Mouse (Mus musculus) thymus, postnatal 25 days (tissue): Measurements from ENCODE around the gene Nkx2-5.

Source experiments
- DNase-seq: peaks from one replicate; pipeline ENCODE4 v3.0.0; 2022

The Nkx2-5 gene

DNA sequence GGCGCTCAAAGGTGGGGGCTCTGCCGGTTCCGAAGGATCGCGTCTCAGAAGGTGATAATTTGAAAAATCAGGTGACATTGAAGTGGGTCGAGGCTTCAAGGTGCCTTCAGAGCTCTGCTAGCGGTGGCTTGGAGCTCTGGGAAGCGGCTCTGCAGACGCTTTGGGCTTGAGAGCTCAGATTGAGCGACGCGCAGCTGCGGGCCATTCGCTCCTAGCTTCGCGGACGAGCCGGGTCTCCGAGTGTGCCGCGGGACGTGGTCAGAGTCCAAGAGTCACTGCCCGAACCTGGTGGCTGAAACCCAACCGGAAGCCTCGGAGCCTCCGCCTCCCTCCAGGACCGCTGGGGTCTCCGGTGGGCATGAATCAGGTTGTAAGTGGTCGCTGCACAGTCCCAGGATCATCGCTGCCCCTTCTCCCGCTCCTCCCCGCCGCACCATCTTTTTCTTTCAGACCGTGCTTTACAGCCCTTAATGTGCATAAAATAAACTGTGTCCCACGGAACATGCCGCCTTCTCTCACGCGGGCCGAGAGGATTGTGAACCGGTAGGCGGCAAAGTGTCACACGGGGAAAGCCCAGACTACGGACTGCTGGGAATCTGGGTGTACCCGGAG, 5.0 kb upstream of the Nkx2-5 start:
- DNase-seq, result no peak

DNA sequence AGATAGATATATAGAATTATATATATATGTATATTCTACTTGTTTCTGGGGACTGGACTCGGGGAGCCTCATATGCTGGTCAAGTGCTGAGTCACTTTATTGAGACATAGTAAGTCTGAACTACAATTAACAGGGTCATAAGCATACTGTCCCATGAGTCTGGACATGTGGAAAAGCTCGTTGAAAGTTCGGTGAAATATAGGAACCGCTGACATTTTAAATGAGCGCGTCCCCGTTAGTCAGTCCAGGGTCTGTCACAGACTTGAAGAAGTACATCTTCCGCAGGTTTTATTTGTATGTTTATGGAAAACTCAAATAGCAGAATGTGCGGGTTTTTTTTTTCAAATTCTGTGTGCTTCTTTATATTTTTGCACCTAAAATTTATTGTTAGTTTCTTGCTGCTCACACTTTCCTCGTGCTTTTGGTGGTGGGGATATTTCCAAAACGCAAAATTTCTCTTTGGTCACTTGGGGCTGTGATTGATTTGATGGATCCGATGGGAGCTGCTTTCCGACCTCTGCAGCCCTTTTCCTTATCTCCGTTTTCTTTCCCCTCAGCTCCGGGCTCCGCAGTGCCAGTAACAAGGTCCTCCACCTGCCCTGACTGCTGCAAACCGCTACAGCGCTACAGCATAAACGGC, 4.4 kb upstream of the Nkx2-5 start:
- no peak for DNase-seq

DNA sequence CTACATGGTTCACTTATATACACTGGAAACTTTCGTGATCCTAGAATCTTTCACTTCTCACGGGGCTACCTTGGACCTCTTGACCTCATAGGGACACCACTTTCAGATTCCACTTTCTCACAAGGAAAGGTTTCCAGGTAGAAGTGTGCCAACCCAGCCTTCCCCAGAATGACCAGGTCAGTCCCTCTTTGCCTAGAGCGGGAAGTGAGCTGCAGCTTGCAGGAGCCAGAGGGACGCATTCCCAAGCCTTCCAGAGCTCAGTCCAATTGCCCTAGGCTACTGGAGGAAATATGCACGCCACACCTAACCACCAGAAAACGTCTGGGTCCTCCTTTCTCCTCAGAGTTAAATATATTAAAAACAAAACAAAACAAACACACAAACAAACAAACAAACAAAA, 3.4 kb upstream of the Nkx2-5 start:
- no peak for DNase-seq

DNA sequence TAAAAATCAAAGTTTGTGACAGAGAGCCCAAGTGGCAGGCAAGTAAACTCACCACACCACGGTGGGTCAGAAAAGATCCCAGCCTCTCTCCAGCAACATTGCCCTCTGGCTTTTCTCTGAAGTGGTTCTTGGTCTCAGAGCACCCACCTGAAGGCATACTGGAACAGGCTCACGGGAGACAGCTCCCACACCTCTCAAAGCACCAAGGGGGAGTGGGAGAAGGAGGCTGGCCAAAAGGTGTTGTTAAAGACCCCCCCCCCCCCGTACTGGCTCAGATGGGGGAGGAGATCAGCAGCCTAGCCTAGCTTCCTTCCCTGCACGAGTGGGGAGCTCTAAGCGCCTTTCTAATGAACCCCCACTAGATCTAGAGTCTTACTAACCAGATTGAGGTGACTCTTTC, 3.0 kb upstream of the Nkx2-5 start:
- no peak for DNase-seq

DNA sequence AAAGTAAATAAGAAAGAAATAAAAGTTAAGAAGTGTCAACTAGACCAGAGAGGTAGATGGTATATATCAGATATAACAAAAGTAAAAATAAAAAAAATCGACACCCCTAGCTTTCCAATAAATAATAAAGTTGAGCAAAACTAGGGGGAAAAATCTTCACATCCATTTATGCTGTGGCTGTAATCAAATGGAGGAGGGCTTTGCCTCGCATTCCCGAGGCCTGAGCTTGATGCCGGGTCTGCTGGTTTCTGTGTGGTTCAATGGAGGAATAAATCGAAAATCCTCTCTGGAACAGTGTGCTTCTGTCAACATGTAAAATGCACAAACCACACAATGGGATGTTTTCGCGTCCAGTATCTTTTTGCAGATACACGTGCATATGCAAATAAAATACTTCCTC, 1.6 kb upstream of the Nkx2-5 start:
- no peak for DNase-seq

DNA sequence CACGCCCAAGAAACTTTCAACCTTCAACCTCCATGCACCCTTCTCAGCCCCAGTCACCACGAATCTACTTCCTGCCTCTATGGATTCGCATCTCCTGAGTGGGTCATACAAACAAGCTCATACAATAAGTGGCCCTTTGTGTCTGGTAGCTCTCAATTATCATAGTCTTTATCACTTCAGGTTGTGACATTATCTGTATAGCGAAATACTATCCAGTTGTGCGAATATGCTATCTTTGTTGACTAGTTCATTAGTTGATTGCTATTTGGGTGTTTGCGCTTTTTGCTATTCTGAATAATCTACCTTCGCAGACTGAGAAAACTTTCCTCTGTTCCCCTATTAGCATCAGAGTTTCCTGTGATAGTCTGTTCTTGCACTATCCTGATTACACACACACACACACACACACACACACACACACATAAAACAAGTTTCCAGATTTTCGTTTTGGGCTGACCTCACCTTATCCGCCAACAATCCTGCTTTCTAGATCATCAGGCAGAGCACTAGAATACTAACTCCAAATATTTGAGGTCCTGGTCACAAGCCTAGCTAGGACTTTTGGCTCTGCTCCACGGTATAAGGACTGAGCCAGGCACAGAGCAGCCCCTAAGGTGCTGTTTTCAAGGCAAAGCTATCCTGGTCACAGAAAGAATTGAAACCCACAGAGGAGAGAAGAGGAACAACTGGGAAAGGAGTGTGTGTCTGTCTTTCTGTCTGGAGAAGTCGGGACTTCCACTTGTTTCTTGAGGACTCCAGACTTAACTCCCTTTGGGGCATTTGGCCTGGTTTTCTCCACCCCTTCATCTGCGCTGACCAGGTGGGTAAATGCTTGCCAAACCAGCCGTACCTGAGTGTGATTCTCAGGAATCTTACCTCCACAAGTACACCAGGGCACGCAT, 591 bp upstream of the Nkx2-5 start:
- DNase-seq, result no peak

DNA sequence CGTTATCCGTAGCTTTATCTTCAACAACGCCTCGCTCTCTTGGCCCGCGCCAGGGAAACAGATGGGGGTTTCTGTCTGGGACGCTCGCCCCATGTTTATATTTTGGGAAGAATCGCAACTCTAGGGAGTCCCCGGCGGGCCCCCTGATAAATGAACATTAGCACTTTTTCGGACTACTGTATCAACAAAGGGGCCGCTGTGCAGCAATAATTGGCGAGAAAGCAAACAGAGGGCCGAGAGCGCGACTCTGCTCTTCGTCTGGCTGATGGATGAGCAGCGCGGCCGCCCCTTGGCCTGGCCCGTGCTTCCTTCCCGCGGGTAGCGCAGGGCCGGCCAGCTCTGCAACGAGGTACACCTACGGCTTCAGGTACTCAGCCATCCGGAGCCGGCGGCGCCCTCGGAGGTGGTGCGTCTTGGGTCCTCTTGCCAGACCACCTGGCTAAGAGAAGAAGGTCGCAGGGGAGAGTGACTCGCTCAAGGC, 398 bp downstream of the Nkx2-5 start:
- no peak for DNase-seq

DNA sequence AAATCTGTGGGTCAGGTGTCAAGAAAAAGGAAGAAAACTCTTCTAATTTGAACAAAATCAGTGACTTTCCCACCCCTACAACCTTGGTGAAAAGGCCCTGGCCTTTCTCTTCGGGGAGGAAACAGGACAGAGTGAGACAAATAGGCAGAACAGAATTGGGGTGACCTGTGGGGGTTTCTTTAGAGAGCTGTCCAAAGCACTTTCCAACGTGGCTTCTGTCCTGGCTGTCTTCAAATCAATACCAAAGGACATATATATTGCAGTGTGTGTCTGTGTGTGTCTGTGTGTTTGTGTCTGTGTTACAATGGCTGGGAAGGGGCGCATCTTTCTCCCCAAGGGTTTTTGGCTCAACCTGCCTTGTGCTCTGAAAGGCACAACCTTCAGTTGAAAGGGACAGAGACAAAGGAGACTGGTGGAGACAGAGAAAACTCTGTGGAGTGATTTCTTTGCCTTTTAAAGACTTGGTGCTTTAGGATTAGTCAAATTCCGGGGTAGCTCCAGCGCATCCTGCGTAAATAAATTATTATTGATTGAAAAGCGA, 1.0 kb downstream of the Nkx2-5 start:
- DNase-seq, result no peak

DNA sequence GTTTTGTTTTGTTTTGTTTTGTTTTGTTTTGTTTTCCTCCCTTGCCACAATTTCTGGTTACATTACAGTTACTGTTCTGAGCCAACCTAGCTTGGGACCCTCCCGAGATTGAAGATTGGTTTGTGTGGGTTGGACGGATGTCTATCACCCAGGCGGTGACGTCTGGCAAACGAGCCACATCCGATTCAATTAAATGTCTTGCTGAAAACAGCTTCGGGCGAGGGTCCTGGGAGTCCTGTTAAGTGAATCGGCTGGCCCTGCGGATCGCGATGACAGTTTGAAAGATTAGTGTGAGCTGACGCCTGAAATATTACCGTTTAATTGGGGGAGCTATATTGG, 1.6 kb downstream of the Nkx2-5 start:
- no peak for DNase-seq

DNA sequence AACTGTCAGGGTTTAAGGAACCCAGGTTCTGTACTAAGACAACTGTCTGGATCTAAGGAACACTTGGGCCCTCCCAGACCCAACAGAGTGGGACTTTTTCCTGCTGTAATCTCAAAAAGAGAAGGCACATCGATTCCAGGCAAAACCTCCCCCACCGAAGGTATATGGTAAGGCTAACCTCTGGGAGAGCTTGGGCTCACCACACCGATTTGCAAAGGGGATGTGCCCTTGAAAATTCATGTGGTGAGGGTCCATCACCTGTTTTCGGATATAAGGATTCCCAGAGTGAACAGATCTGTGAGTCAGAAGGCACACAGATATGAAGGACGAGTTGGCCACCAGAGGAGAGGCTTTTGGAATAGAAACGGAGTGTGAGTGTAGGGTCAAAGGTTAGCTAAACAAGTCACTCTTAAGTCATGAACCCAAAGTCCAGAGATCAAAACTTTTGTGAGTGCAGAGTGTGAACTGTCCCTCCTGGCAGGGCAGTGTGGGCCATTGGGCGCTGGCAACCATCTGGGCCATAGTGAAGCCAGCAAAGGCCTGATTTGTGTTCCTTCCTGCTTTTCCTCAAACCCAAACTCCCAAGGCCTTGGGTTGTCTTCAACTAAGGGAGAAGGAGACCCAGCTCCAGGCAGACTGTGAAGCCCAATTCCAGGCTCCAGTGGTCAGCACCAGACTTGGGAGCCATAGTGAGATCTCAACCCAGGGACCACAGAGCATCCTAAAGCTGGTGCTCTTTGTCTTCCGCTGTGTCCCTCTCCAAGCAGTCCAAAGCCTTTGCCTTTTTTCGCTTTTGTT, 2.2 kb downstream of the Nkx2-5 start:
- DNase-seq, result no peak

DNA sequence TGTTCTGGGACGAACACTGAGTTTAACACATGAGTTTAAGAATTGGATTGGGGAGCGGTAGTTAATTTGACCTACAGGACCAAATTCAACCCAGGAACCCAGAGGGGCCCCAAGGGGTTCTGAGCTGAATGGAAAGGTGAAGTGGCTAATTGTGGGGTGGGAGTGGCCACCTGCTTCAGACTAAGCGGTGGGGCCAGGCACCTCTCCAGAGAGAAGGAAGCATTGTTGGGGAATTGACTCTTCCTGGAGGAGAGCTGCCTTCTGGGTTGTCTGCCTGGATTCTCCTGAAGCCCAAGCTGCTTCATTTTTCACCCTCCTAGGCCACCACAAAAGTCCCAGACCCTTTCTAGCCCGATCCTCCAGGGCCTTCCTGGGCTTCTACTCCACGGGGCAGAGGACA, 2.8 kb downstream of the Nkx2-5 start:
- no peak for DNase-seq

DNA sequence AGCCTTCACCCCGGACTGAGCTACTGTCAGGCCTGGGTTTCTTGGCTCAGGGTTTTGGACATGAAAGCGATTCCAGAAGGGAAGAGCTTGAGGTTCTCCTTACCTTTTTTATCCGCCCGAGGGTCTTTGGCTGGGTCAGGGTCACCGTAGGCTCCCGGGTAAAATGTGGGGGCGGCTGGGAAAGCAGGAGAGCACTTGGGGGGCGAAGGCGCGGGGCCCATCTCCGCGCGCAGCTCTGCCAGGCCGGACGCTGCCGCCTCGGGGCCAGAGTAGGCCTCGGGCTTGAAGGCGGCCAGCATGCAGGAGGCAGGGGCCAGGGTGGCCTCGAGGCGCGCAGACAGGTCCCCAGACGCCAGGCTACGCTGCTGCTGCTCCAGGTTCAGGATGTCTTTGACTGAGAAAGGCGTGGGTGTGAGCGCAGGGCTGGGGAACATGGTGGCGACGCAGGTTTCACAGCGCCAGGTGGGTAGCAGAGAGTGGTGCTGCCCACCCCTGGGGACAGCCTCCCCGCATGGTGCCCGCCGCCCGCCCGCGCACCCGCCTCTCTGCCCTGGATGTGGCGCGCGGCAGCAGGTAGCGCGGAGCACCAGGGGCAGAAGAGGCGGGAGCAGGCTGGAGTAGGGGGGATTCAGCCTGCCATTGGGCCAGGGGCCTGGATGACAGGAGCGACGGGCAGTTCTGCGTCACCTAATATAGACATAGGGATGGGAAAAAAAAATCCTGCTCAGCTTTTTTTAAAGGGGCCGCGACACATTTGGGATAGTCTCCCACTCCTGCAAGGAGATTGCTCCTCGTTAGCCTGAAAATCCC, 3.7 kb downstream of the Nkx2-5 start:
- no peak for DNase-seq

DNA sequence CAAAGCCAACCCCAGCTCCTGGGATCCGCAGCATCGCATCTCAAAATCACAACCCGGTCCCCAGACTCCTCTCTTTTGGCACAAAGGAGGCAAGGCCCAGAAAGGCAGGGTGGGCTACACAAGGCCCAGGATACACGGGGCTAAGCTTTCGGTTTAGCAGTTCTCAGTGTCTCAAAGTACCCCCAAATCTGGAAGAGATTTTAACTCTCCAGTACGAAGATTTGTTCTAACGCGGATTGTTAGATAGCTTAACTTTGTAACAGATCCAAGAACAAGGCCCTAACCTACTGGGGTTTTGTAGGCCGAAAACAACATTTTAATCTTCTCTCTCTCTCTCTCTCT, 4.4 kb downstream of the Nkx2-5 start:
- DNase-seq, result no peak

DNA sequence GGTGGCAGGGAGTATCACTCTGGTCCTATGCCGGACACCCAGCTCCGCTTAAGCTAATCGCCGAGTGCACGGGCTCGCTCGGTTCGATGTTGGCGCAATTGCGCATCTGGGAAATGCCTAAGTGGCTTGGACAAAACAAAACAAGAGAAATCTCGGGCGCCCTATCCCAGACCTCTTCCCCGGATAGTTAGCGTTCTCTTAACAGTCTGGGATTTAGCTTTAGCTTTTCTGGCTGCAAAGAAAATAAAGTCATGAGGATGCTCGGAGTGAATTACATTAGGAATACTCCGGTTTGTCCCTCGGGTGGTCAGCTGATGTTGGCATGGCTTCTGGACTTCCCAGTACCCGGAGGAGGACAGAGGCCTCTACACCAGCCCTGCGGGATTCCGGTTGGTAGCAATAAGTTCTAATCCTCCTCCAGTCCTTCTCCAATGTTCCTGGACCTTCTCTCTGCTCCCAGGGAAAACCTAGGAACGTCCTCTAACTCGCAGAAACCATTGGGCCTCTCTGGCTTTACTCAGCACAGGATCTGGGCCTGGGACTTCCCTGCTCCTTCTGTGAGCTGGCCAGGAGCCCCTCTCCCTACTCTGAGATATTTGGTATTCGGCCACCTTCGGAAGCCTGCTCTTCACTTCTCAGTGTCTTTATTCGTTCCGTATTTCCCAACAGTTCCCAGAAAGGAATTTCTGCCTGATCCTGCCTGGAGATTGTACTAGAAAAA, 4.9 kb downstream of the Nkx2-5 start:
- DNase-seq, result no peak

DNA sequence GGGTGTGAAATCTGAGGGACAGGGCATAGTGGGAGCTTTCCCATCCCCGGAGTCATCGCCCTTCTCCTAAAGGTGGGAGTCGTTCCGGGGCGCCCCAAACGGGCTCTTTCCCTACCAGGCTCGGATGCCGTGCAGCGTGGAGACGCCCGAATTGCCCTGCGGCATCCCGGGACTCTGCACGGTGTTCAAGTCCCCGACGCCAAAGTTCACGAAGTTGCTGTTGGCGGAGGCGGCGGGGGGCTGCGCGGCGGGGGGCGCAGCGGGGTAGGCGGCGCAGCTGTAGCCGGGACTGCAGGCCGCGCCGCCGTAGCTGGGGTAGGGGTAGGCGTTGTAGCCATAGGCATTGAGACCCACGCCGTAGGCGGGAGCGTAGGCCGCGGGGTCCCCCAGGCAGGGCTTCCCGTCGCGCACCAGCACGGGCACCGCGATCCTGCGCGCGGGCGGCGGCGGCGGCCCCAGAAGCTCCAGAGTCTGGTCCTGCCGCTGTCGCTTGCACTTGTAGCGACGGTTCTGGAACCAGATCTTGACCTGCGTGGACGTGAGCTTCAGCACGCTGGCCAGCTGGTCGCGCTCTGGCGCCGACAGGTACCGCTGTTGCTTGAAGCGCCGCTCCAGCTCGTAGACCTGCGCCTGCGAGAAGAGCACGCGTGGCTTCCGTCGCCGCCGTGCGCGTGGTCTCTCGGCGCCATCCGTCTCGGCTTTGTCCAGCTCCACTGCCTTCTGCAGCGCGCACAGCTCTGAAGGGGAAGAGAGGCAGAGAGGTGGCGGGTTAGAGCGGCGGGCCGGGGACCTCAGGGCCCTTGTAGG, 5.7 kb downstream of the Nkx2-5 start:
- no peak for DNase-seq

DNA sequence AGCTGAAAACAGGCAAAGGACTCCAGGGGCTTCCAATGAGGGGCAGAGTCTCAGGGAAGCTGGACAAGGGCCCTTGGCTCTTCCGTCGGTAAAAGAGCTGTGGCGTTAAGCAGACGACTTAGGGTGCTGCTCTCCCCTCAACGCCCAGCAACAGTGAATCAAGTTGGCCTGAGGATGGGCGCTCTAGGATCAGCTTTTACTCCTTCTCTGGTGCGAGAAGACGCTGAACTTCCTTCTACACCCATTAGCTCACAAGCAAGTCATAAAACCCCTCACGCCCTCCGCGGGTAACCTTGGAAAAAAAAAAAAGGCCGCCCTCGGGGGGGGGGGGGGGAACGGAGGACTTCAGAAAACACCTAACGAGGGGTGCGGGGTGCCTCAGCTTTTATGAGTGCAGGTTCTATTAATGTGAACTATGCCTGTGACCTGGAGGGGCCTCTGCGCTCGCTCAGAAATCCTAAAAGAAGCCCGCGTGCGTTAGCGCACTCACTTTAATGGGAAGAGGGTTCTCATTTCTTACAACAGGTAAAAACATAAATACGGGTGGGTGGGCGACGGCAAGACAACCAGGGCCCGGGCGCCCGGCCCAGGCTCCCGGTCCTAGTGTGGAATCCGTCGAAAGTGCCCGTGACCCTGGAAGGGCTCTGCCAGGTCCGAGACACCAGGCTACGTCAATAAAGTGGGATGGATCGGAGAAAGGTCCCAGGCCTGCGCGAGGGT, 6.5 kb downstream of the Nkx2-5 start:
- no peak for DNase-seq

DNA sequence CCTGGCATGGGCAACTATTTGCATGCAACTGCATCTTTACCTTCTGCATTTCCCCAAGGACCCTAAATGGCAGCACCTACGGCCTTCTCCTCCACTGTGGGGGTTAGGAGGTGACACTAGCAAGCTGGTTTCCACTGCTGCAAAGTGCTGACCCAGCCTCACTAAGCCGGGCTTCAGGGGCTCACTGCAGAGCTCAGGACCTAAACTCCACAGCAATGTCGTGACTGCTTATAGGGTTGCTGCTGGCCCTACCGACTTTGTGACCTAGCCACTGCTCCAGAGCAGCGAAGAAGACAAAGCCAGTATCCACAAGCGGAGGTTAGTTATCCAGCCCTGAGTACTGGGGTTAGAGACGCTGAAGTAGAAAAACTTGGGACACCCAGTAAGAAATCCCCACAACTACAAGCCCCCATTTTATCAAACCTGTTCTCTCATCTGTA, 7.2 kb downstream of the Nkx2-5 start:
- no peak for DNase-seq

DNA sequence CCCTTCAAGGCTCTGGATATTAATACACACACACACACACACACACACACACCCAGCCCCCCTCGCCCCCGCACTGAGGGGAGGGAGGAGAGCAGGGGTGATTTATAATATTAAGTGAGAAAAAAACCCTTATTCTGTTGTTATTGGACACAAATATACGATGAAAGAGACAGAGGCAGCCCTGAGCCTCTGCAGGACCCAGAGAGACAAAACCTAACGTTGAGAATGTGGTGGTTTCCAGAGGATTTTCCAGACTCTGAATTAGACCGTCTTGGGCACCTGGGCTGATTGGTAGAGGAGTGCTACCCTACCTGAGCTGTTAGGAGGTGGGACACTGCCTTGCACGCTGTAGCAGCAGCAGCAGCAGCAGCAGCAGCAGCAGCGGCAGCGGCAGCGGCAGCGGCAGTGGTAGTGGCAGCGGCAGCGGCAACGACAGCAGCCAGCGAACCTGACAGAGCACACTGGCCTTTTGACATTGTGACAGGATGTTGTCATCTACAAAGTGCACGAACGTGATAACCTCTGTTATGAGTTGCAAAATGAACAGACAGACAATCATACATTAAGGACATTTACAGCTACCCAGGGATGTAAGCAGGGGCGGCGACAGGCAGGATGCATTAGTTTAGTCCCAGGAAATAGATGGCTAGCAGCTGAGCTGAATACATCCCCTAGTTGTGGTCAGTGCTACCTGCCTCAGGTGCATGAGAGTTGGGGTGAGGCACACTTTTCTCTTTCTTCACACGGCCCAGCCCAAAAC, 7.8 kb downstream of the Nkx2-5 start:
- no peak for DNase-seq

DNA sequence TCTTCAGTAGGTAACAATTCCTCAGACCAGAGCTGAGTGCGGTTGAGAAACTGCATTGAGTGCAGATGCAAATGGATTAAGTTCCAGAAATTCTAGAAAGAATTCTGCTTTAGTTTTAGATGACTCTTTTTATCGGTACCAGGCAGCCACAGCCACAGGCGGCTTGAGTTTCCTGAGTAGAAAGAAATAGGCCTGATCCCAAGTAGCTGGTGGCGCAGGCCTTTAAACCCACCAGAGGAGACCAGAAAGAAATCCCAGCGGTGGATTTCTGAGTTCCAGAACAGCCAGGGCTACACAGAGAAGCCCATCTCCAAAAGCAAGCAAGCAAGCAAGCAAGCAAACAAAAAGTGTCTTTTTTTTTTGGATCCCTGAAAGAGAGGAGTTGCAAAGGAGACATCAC, 8.4 kb downstream of the Nkx2-5 start:
- DNase-seq, result no peak
